Mouse (Mus musculus) Patski (cell line): ENCODE measurements around the gene Gm17334. TPM values are rescaled to one million over a fixed set of nuclear protein-coding genes. Genes with fewer than 3 reads are reported as not detected.

Source experiments
- ATAC-seq: fragments of 100-300 bp; one replicate; pipeline ENCODE4 v1.8.0; 2021
- CTCF ChIA-PET: fragments of 350-600 bp; sonication (Branson Sonifier 250); formaldehyde crosslinking; loops from one replicate; lab custom pipeline; 2022; ENCODE audit warnings: inconsistent platforms; lab: Charles Lee
- POLR2A ChIA-PET: fragments of 350-600 bp; sonication (Branson Sonifier 250); formaldehyde crosslinking; loops from one replicate; lab custom pipeline; 2022; ENCODE audit warnings: antibody characterized with exemption, inconsistent platforms; lab: Charles Lee
- DNase-seq: peaks from one replicate; pipeline ENCODE4 v3.0.0-alpha.2; 2011; ENCODE audit warnings: low read depth, low spot score
- H3K27me3 ChIP-seq: fragments of 371-371 bp; one replicate; pipeline ENCODE4 v1.5.1; 2021
- CTCF ChIP-seq: fragments of 100-300 bp; IDR thresholded peaks from one replicate; pipeline ENCODE4 v1.5.1; 2021
- in situ Hi-C: fragments of 300-500 bp; cut with MboI; formaldehyde crosslinking; loops from 3 replicates; pipeline ENCODE4 v1.11.1; 2018; ENCODE audit warnings: low pct_unique_long_range_greater_than_20kb, mixed read lengths
- polyA plus RNA-seq: library from polyadenylated mRNA; unstranded; gene quantifications from one replicate; pipeline ENCODE4 v1.2.3, GENCODE M21; 2021

Gm17334 gene
- polyA plus RNA-seq, result 0.44 TPM

DNA sequence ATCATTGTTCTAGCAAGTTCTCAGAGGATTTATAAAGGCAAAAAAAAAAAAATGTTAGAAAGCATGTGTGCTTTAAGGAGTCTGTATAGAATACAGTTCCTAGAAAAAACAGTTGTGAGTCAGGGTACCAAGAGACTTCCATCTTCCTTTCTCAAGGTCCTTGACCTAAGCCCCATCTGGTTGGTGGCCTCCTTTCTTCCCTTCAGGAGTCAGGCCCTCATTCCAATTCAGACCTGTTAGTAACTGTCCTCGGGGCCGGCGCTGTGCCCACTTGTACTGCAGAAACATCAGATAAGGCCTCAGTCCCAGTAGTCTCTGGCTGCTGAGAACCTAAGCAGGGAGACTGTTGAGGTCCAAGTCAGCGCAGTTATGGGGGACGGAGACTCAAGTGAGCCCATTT lies at the start of gene Gm17334:
Gene Gm17334, minus strand, starts transcription at position 101 of the 400 bp plus-strand sequence.
- TF ChIP-seq CTCF, result no peak
- ChIA-PET CTCF (interaction anchor here (1.3 to 1.5 kb wide), 2 partner anchors 12 to 77 kb away, joined by 3 to 4 read pairs; no protein-coding TSS in a partner anchor), POLR2A (interaction anchor here (0.7 to 1.9 kb wide), 2 partner anchors 10 to 11 kb away, joined by 3 to 6 read pairs; no protein-coding TSS in a partner anchor)
- in situ Hi-C loops, result no loop called here
- H3K27me3 ChIP-seq, result no peaks in the 10 kb centered on the region
- DNase-seq (no peak), ATAC-seq (no peak)

DNA sequence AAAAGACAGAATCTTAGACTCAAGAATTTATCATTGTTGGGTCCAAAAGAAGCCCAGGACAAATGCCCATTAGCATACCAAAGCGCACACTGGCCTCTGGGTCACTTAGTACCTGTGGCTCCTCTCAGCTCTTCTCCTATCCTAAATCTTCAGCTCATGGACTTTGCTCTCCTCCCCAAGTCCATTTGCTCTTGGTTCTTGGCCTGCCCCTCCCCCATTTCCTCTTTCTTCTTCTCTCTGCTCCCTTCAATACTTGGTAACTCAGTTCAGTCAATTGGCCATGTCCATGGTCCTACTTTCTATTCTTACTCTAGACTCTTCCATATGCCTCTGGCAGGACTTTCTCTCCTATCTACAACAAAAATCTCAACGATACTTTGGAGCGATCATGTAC lies 49.0 kb upstream of the Gm17334 start:
- ATAC-seq (no peak), DNase-seq (no peak)
- ChIA-PET CTCF (interaction anchor here (1.3 kb wide), 1 partner anchor 16 kb away, joined by 3 read pairs; no protein-coding TSS in a partner anchor), POLR2A (no interaction called here)
- in situ Hi-C loops, result no loop called here
- H3K27me3 ChIP-seq, result no peaks in the 10 kb centered on the region
- TF ChIP-seq CTCF, result no peak

GRCm38 (mm10) chr11:53821230-53821944 lies 48.4 kb upstream of the Gm17334 start:
- POLR2A ChIA-PET, result no interaction called here
- in situ Hi-C loops, result no loop called here
- H3K27me3 ChIP-seq, result no peaks in the 10 kb centered on the region
- ATAC-seq (peak; percentile 8), DNase-seq (peak; percentile 28)
- no peak for TF ChIP-seq CTCF
- CTCF ChIA-PET, result interaction anchor here (1.1 to 1.3 kb wide), 2 partner anchors 16 to 19 kb away, joined by 3 read pairs; no protein-coding TSS in a partner anchor

- TF ChIP-seq CTCF, result no peak
- in situ Hi-C loops, result no loop called here
- no peaks in the 10 kb centered on the region for H3K27me3 ChIP-seq
- ATAC-seq (no peak), DNase-seq (no peak)
- ChIA-PET CTCF (interaction anchor here (1.1 to 1.3 kb wide), 2 partner anchors 17 to 18 kb away, joined by 3 read pairs; no protein-coding TSS in a partner anchor), POLR2A (no interaction called here)
Observed at GRCm38 (mm10) chr11:53820516-53821170, 47.7 kb upstream of the Gm17334 start.

- in situ Hi-C loops, result no loop called here
- CTCF ChIA-PET, result no interaction called here
- TF ChIP-seq CTCF, result no peak
- POLR2A ChIA-PET, result interaction anchor here (0.8 kb wide), 1 partner anchor 20 kb away, joined by 3 read pairs; no protein-coding TSS in a partner anchor
- DNase-seq (no peak), ATAC-seq (no peak)
- no peaks in the 10 kb centered on the region for H3K27me3 ChIP-seq
Observed at GRCm38 (mm10) chr11:53819511-53819910, 46.5 kb upstream of the Gm17334 start.

GRCm38 (mm10) chr11:53818794-53819193 lies 45.8 kb upstream of the Gm17334 start:
- ChIA-PET CTCF (no interaction called here), POLR2A (no interaction called here)
- no peak for TF ChIP-seq CTCF

GRCm38 (mm10) chr11:53816841-53817375 lies 43.9 kb upstream of the Gm17334 start:
- DNase-seq, result no peak
- H3K27me3 ChIP-seq, result no peaks in the 10 kb centered on the region
- CTCF ChIA-PET, result interaction anchor here (2.1 kb wide), 1 partner anchor 10 kb away, joined by 8 read pairs; no protein-coding TSS in a partner anchor
- in situ Hi-C loops, result no loop called here
- no peak for ATAC-seq
- no peak for TF ChIP-seq CTCF
- POLR2A ChIA-PET, result no interaction called here

More at GRCm38 (mm10) chr11:53818794-53819193, 45.8 kb upstream of the Gm17334 start:
- in situ Hi-C loops, result no loop called here
- no peak for ATAC-seq
- H3K27me3 ChIP-seq, result no peaks in the 10 kb centered on the region
- DNase-seq, result no peak

- DNase-seq (no peak), ATAC-seq (no peak)
- TF ChIP-seq CTCF, result no peak
- in situ Hi-C loops, result no loop called here
- ChIA-PET CTCF (interaction anchor here (1.3 kb wide), 1 partner anchor 35 kb away, joined by 4 read pairs; no protein-coding TSS in a partner anchor), POLR2A (no interaction called here)
- H3K27me3 ChIP-seq, result no peaks in the 10 kb centered on the region
Observed at GRCm38 (mm10) chr11:53814810-53815209, 41.8 kb upstream of the Gm17334 start.

- ChIA-PET POLR2A (no interaction called here), CTCF (interaction anchor here (0.6 to 2.9 kb wide), 5 partner anchors 13 to 73 kb away, joined by 3 to 10 read pairs (median 3); no protein-coding TSS in a partner anchor)
- ATAC-seq (no peak), DNase-seq (no peak)
- in situ Hi-C loops, result no loop called here
- no peaks in the 10 kb centered on the region for H3K27me3 ChIP-seq
- no peak for TF ChIP-seq CTCF
Observed at GRCm38 (mm10) chr11:53813001-53813868, 40.2 kb upstream of the Gm17334 start.
